Mouse (Mus musculus): ENCODE measurements around the gene Serinc5. TPM values are rescaled to one million over a fixed set of nuclear protein-coding genes. Genes with fewer than 3 reads are reported as not detected.

The Serinc5 gene
- polyA plus RNA-seq, 1 experiment from 2014 or later, result 16.6 TPM

GRCm38 (mm10) chr13:92733252-92733651, 122.4 kb downstream of the Serinc5 start:
- H3K27ac ChIP-seq (replicated peaks), result peak overlapping the region; percentile 66; the same call in 1 of the 2 replicates
- H3K9ac ChIP-seq (replicated peaks), result no peak overlapping the region
- no peaks in the 10 kb centered on the region for H3K36me3 ChIP-seq
- peaks cover 29% of the 10 kb centered on the region for H3K4me1 ChIP-seq
- no peaks in the 10 kb centered on the region for H3K27me3 ChIP-seq (replicated peaks)
- H3K4me2 ChIP-seq, result no peak overlapping the region
- peak; percentile 27; the same call in 1 of the 2 replicates for ATAC-seq (ENCODE audit: low FRiP score)
- H3K4me3 ChIP-seq (replicated peaks), result no peak overlapping the region
- WGBS, result 39% methylated on average over 9 of the region's 9 CpGs
- no peaks in the 10 kb centered on the region for H3K9me3 ChIP-seq (replicated peaks)

- H3K9ac ChIP-seq (replicated peaks), result no peak overlapping the region
- H3K27me3 ChIP-seq (replicated peaks), result no peaks in the 10 kb centered on the region
- H3K4me1 ChIP-seq, result peaks cover 29% of the 10 kb centered on the region
- H3K9me3 ChIP-seq (replicated peaks), result no peaks in the 10 kb centered on the region
- H3K27ac ChIP-seq (replicated peaks), result peak overlapping the region; percentile 66
- H3K4me2 ChIP-seq, result no peak overlapping the region
- H3K4me3 ChIP-seq (replicated peaks), result no peak overlapping the region
- 53% methylated on average over 11 of the region's 11 CpGs for WGBS
- H3K36me3 ChIP-seq, result no peaks in the 10 kb centered on the region
- ATAC-seq (ENCODE audit: low FRiP score), result peak; percentile 67
These were observed 122.8 kb downstream of the Serinc5 start for GRCm38 (mm10) chr13:92733741-92734140.

- H3K4me3 ChIP-seq (replicated peaks), result no peak overlapping the region
- H3K4me2 ChIP-seq, result no peak overlapping the region
- no peaks in the 10 kb centered on the region for H3K9me3 ChIP-seq (replicated peaks)
- no peak for ATAC-seq (ENCODE audit: low FRiP score)
- no peaks in the 10 kb centered on the region for H3K27me3 ChIP-seq (replicated peaks)
- WGBS, result 38% methylated on average over 1 of the region's 1 CpGs
- no peaks in the 10 kb centered on the region for H3K36me3 ChIP-seq
- no peak overlapping the region for H3K27ac ChIP-seq (replicated peaks)
- H3K4me1 ChIP-seq, result peaks cover 34% of the 10 kb centered on the region
- H3K9ac ChIP-seq (replicated peaks), result no peak overlapping the region
These were observed 124.8 kb downstream of the Serinc5 start for GRCm38 (mm10) chr13:92735693-92736092.

GRCm38 (mm10) chr13:92736516-92737300, 125.8 kb downstream of the Serinc5 start:
- Histone ChIP-seq H3K4me3 (replicated peaks) (no peak overlapping the region), H3K9ac (replicated peaks) (no peak overlapping the region), H3K27ac (replicated peaks) (peak overlapping the region; percentile 58; the same call in 1 of the 2 replicates), H3K4me2 (no peak overlapping the region), H3K36me3 (no peaks in the 10 kb centered on the region), H3K9me3 (replicated peaks) (no peaks in the 10 kb centered on the region), H3K4me1 (peaks cover 34% of the 10 kb centered on the region), H3K27me3 (replicated peaks) (no peaks in the 10 kb centered on the region)
- peak; percentile 32; the same call in 1 of the 2 replicates for ATAC-seq (ENCODE audit: low FRiP score)
- WGBS, result 25% methylated on average over 11 of the region's 11 CpGs

- Histone ChIP-seq H3K4me2 (no peak overlapping the region), H3K27me3 (replicated peaks) (no peaks in the 10 kb centered on the region), H3K27ac (replicated peaks) (no peak overlapping the region), H3K4me1 (peaks cover 22% of the 10 kb centered on the region), H3K9me3 (replicated peaks) (no peaks in the 10 kb centered on the region), H3K9ac (replicated peaks) (no peak overlapping the region), H3K36me3 (no peaks in the 10 kb centered on the region), H3K4me3 (replicated peaks) (no peak overlapping the region)
- 93% methylated on average over 3 of the region's 3 CpGs for WGBS
- ATAC-seq (ENCODE audit: low FRiP score), result no peak
These were observed 127.9 kb downstream of the Serinc5 start for GRCm38 (mm10) chr13:92738821-92739220.

- no peak overlapping the region for H3K27ac ChIP-seq (replicated peaks)
- no peaks in the 10 kb centered on the region for H3K9me3 ChIP-seq (replicated peaks)
- H3K9ac ChIP-seq (replicated peaks), result no peak overlapping the region
- ATAC-seq (ENCODE audit: low FRiP score), result no peak
- H3K36me3 ChIP-seq, result no peaks in the 10 kb centered on the region
- WGBS, result 98% methylated on average over 3 of the region's 3 CpGs
- no peak overlapping the region for H3K4me2 ChIP-seq
- no peak overlapping the region for H3K4me3 ChIP-seq (replicated peaks)
- peaks cover 21% of the 10 kb centered on the region for H3K4me1 ChIP-seq
- H3K27me3 ChIP-seq (replicated peaks), result no peaks in the 10 kb centered on the region
These were observed 129.0 kb downstream of the Serinc5 start for GRCm38 (mm10) chr13:92739858-92740257.

- no peaks in the 10 kb centered on the region for H3K9me3 ChIP-seq (replicated peaks)
- no peak overlapping the region for H3K9ac ChIP-seq (replicated peaks)
- no peak overlapping the region for H3K27ac ChIP-seq (replicated peaks)
- WGBS, result 10% methylated on average over 2 of the region's 2 CpGs
- no peaks in the 10 kb centered on the region for H3K27me3 ChIP-seq (replicated peaks)
- H3K4me1 ChIP-seq, result peaks cover 18% of the 10 kb centered on the region
- no peak overlapping the region for H3K4me3 ChIP-seq (replicated peaks)
- H3K4me2 ChIP-seq, result no peak overlapping the region
- peak; percentile 58; the same call in 1 of the 2 replicates for ATAC-seq (ENCODE audit: low FRiP score)
- H3K36me3 ChIP-seq, result no peaks in the 10 kb centered on the region
These were observed 129.9 kb downstream of the Serinc5 start for GRCm38 (mm10) chr13:92740671-92741270.

- H3K4me2 ChIP-seq, result no peak overlapping the region
- no peak for ATAC-seq (ENCODE audit: low FRiP score)
- H3K4me1 ChIP-seq, result peaks cover 5% of the 10 kb centered on the region; the same call in 1 of the 2 replicates
- H3K4me3 ChIP-seq (replicated peaks), result no peak overlapping the region
- no peak overlapping the region for H3K9ac ChIP-seq (replicated peaks)
- 96% methylated on average over 4 of the region's 4 CpGs for WGBS
- H3K27me3 ChIP-seq (replicated peaks), result no peaks in the 10 kb centered on the region
- no peaks in the 10 kb centered on the region for H3K36me3 ChIP-seq
- no peak overlapping the region for H3K27ac ChIP-seq (replicated peaks)
- no peaks in the 10 kb centered on the region for H3K9me3 ChIP-seq (replicated peaks)
These were observed 132.0 kb downstream of the Serinc5 start for GRCm38 (mm10) chr13:92742886-92743285.

- no peak overlapping the region for H3K4me3 ChIP-seq (replicated peaks)
- no peaks in the 10 kb centered on the region for H3K36me3 ChIP-seq
- H3K4me1 ChIP-seq, result peaks cover 5% of the 10 kb centered on the region; the same call in 1 of the 2 replicates
- no peaks in the 10 kb centered on the region for H3K27me3 ChIP-seq (replicated peaks)
- no peak for ATAC-seq (ENCODE audit: low FRiP score)
- whole genome bisulfite sequencing, result 75% methylated on average over 5 of the region's 5 CpGs
- H3K9ac ChIP-seq (replicated peaks), result no peak overlapping the region
- H3K4me2 ChIP-seq, result no peak overlapping the region
- no peaks in the 10 kb centered on the region for H3K9me3 ChIP-seq (replicated peaks)
- no peak overlapping the region for H3K27ac ChIP-seq (replicated peaks)
These were observed 132.4 kb downstream of the Serinc5 start for GRCm38 (mm10) chr13:92743337-92743736.

- Histone ChIP-seq H3K27ac (replicated peaks) (peak overlapping the region; percentile 54), H3K4me3 (replicated peaks) (no peak overlapping the region), H3K4me1 (peaks cover 11% of the 10 kb centered on the region; the same call in 1 of the 2 replicates), H3K36me3 (no peaks in the 10 kb centered on the region), H3K9ac (replicated peaks) (no peak overlapping the region), H3K4me2 (peak overlapping the region; percentile 34), H3K9me3 (replicated peaks) (no peaks in the 10 kb centered on the region), H3K27me3 (replicated peaks) (0 out of 2 replicates have a peak, but pooled peaks cover 4% of the 10 kb centered on the region)
- peak; percentile 77 for ATAC-seq (ENCODE audit: low FRiP score)
- WGBS, result 25% methylated on average over 7 of the region's 7 CpGs
These were observed 140.2 kb downstream of the Serinc5 start for GRCm38 (mm10) chr13:92750976-92751518.

- Histone ChIP-seq H3K27me3 (replicated peaks) (0 out of 2 replicates have a peak, but pooled peaks cover 4% of the 10 kb centered on the region), H3K4me2 (no peak overlapping the region), H3K9me3 (replicated peaks) (no peaks in the 10 kb centered on the region), H3K9ac (replicated peaks) (no peak overlapping the region), H3K4me1 (peaks cover 11% of the 10 kb centered on the region; the same call in 1 of the 2 replicates), H3K36me3 (no peaks in the 10 kb centered on the region), H3K27ac (replicated peaks) (peak overlapping the region; percentile 54), H3K4me3 (replicated peaks) (no peak overlapping the region)
- WGBS, result 49% methylated on average over 21 of the region's 21 CpGs
- ATAC-seq (ENCODE audit: low FRiP score), result peak; percentile 88
These were observed 141.1 kb downstream of the Serinc5 start for GRCm38 (mm10) chr13:92751726-92752565.
